Mouse (Mus musculus): Measurements from ENCODE around the gene Cfdp1.

DNA sequence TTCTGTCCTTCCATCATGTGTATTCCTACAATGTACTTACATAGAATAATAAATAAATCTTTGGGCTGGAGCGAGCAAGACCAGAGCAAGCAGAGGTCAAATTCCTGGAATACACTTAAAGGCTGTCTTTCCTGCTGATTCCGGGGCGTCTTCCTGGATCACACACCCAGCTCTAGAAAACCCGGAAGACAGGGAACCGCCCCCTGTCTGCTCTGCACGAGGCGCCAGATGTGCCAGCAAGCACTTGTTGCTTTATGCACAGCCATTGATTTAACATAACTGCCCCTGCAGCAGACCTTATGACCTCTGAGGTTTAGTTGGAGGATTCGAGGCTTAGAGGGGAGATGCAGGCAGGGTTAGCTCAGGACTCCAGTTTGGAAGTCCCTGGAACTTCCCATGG, 37.9 kb upstream of the Cfdp1 start:
- TF ChIP-seq POLR2A (IDR thresholded peaks at IDR 0.05; ENCODE audit: low read depth, low read length) (no peak), CTCF (IDR thresholded peaks at IDR 0.05; ENCODE audit: extremely low read depth, insufficient read depth, insufficient read length, insufficient replicate concordance) (no peak)
